8 mouse cellular contexts compared by ENCODE assay signal in genomic region chr16:88289421-88290081, GRCm38 (mm10). TPM values are rescaled to one million over a fixed set of nuclear protein-coding genes. Genes with fewer than 3 reads are reported as not detected.
A peak's percentile ranks its signal among the peaks of the same experiment; 100 is the strongest.
DNase-seq lines count a peak whose midpoint lies in the region; ATAC-seq and TF ChIP-seq lines count a peak whose summit lies in the region.
"Had no signal": no experiment of that assay in that cellular context is flagged by ENCODE, and none has a peak within 500 bp of the region (broad histone marks: within the 10 kb centered on the region; RNA-seq: fewer than 3 reads in every experiment).

No protein-coding gene starts in this region.

- no peak overlapping the region for H3K27ac ChIP-seq in liver, postnatal 0 days (ENCODE audit: low read depth)
- H3K27ac ChIP-seq in embryonic facial prominence, embryonic 12.5 days, result no peak overlapping the region
- peak overlapping the region; percentile 71 for H3K27ac ChIP-seq in hindbrain, embryonic 14.5 days
- H3K27ac ChIP-seq in midbrain, postnatal 0 days (ENCODE audit: low read depth, low read length), result peak overlapping the region; percentile 39; the same call in 1 of the 2 replicates

- H3K9ac ChIP-seq in liver, postnatal 0 days (replicated peaks), result no peak overlapping the region
- H3K9ac ChIP-seq in embryonic facial prominence, embryonic 12.5 days, result peak overlapping the region; percentile 42; the same call in 1 of the 2 replicates
- H3K9ac ChIP-seq in hindbrain, embryonic 14.5 days, result peak overlapping the region; percentile 75
- peak overlapping the region; percentile 65 for H3K9ac ChIP-seq in midbrain, postnatal 0 days (replicated peaks; ENCODE audit: low read length, poor library complexity, severe bottlenecking)

- TF ChIP-seq CTCF in liver, postnatal 0 days (IDR thresholded peaks at IDR 0.05; ENCODE audit: low read depth), result no peak
- TF ChIP-seq CTCF in midbrain, postnatal 0 days (IDR thresholded peaks at IDR 0.05), result peak; percentile 46

- H3K27me3 ChIP-seq in liver, postnatal 0 days (ENCODE audit: insufficient read depth, low read length), result peaks cover 18% of the 10 kb centered on the region; the same call in 1 of the 2 replicates
- peaks cover 33% of the 10 kb centered on the region for H3K27me3 ChIP-seq in embryonic facial prominence, embryonic 12.5 days
- 0 out of 2 replicates have a peak, but pooled peaks cover 10% of the 10 kb centered on the region for H3K27me3 ChIP-seq in hindbrain, embryonic 14.5 days (ENCODE audit: control insufficient read depth, insufficient read depth, low read length)
- H3K27me3 ChIP-seq in midbrain, postnatal 0 days (ENCODE audit: insufficient read depth, low read length), result no peaks in the 10 kb centered on the region; the same call in 1 of the 2 replicates

- no peak for ATAC-seq in liver, postnatal 0 days
- ATAC-seq in embryonic facial prominence, embryonic 12.5 days (ENCODE audit: insufficient number of reproducible peaks, insufficient read depth, low FRiP score, low TSS enrichment), result peak; percentile 67
- ATAC-seq in hindbrain, embryonic 14.5 days (ENCODE audit: low FRiP score), result peak; percentile 77
- peak; percentile 69 for ATAC-seq in midbrain, postnatal 0 days (ENCODE audit: low FRiP score)
- no peak for ATAC-seq in granulocyte monocyte progenitor cell, adult 5-6 weeks (replicated peaks; ENCODE audit: poor library complexity, severe bottlenecking)

- no peak for TF ChIP-seq EP300 in liver, postnatal 0 days (IDR thresholded peaks at IDR 0.05; ENCODE audit: low read depth)

- H3K9me3 ChIP-seq in liver, postnatal 0 days (ENCODE audit: low read length), result no peaks in the 10 kb centered on the region
- H3K9me3 ChIP-seq in embryonic facial prominence, embryonic 12.5 days, result no peaks in the 10 kb centered on the region
- H3K9me3 ChIP-seq in hindbrain, embryonic 14.5 days (ENCODE audit: control insufficient read depth, low read length), result no peaks in the 10 kb centered on the region
- H3K9me3 ChIP-seq in midbrain, postnatal 0 days (ENCODE audit: low read length), result no peaks in the 10 kb centered on the region

- no peaks in the 10 kb centered on the region for H3K4me1 ChIP-seq in liver, postnatal 0 days (ENCODE audit: insufficient read depth)
- H3K4me1 ChIP-seq in embryonic facial prominence, embryonic 12.5 days, result no peaks in the 10 kb centered on the region
- H3K4me1 ChIP-seq in hindbrain, embryonic 14.5 days (replicated peaks; ENCODE audit: control insufficient read depth, insufficient read depth, low read length), result peaks cover 8% of the 10 kb centered on the region; the same call in 1 of the 2 replicates
- peaks cover 3% of the 10 kb centered on the region; the same call in 1 of the 2 replicates for H3K4me1 ChIP-seq in midbrain, postnatal 0 days (ENCODE audit: insufficient read depth, low read length)

- H3K4me2 ChIP-seq in liver, postnatal 0 days (ENCODE audit: low read depth, low read length), result no peak overlapping the region
- peak overlapping the region; percentile 92 for H3K4me2 ChIP-seq in embryonic facial prominence, embryonic 12.5 days (replicated peaks)
- peak overlapping the region; percentile 95 for H3K4me2 ChIP-seq in hindbrain, embryonic 14.5 days (replicated peaks)
- H3K4me2 ChIP-seq in midbrain, postnatal 0 days (ENCODE audit: low read depth, low read length, poor library complexity, severe bottlenecking), result peak overlapping the region; percentile 92

- no peaks in the 10 kb centered on the region for H3K36me3 ChIP-seq in liver, postnatal 0 days (replicated peaks; ENCODE audit: insufficient read depth, low read length)
- H3K36me3 ChIP-seq in embryonic facial prominence, embryonic 12.5 days, result no peaks in the 10 kb centered on the region
- H3K36me3 ChIP-seq in hindbrain, embryonic 14.5 days (replicated peaks; ENCODE audit: control insufficient read depth, insufficient read depth), result no peaks in the 10 kb centered on the region
- H3K36me3 ChIP-seq in midbrain, postnatal 0 days (ENCODE audit: insufficient read depth, low read length), result no peaks in the 10 kb centered on the region

- H3K4me3 ChIP-seq in liver, postnatal 0 days (ENCODE audit: low read depth, low read length), result no peak overlapping the region
- H3K4me3 ChIP-seq in embryonic facial prominence, embryonic 12.5 days, result peak overlapping the region; percentile 47
- H3K4me3 ChIP-seq in hindbrain, embryonic 14.5 days (replicated peaks; ENCODE audit: low read length), result peak overlapping the region; percentile 66
- H3K4me3 ChIP-seq in midbrain, postnatal 0 days (ENCODE audit: low read depth, low read length), result peak overlapping the region; percentile 62
- H3K4me3 ChIP-seq: myocyte had no signal

- 4% methylated on average over 40 of the region's 40 CpGs for WGBS in liver, postnatal 0 days (ENCODE audit: insufficient replicate concordance)
- WGBS in embryonic facial prominence, embryonic 12.5 days, result under 1% methylated on average over 40 of the region's 40 CpGs
- WGBS in hindbrain, embryonic 14.5 days, result 1% methylated on average over 40 of the region's 40 CpGs
- WGBS in midbrain, postnatal 0 days, result 1% methylated on average over 40 of the region's 40 CpGs

- peak; percentile 4 for DNase-seq in liver
- no peak for DNase-seq in liver, postnatal 0 days
- DNase-seq in hindbrain, embryonic 14.5 days (ENCODE audit: low spot score), result peak; percentile 49
- DNase-seq in midbrain, postnatal 0 days (ENCODE audit: low spot score), result peak; percentile 42
- DNase-seq in c-Kit-positive CD71-positive TER-119-positive erythroid progenitor cells, embryonic 14.5 days (ENCODE audit: low spot score), result no peak

RNA-seq across cellular contexts. Expression of gene Grik1, which starts 0.5 kb away (rescaled TPM):
- not detected in 2 replicates for polyA plus RNA-seq in liver, postnatal 0 days (2015; fragmentation: Nextera tagmentation; extraction: Ambion mirVana)
- 3.7 and 4.3 TPM in 2 replicates for polyA plus RNA-seq in embryonic facial prominence, embryonic 12.5 days (2016; fragmentation: Nextera tagmentation; extraction: Ambion mirVana)
- 31.7 and 32.3 TPM in 2 replicates for polyA plus RNA-seq in hindbrain, embryonic 14.5 days (2014; fragmentation: Nextera tagmentation; extraction: Ambion mirVana)
- total RNA-seq in midbrain, postnatal 0 days (2014; rRNA removed), result 30.4 and 40.0 TPM in 2 replicates
- 36.8 and 37.1 TPM in 2 replicates for polyA plus RNA-seq in midbrain, postnatal 0 days (2015; fragmentation: Nextera tagmentation; extraction: Ambion mirVana)
- not detected in 2 replicates for total RNA-seq in granulocyte monocyte progenitor cell, adult 5-6 weeks (2014; fragmentation: Nextera tagmentation)
- not detected in 2 replicates for total RNA-seq in granulocyte monocyte progenitor cell, adult 5-6 weeks (2017)
- polyA plus RNA-seq: myocyte had no signal

Comparison
In these comparisons a context has a peak if more than half of its experiments do, and no peak if none do; other contexts are left out.
1. DNase-seq: peak in liver (single experiment), hindbrain, embryonic 14.5 days (single experiment) and midbrain, postnatal 0 days (single experiment); none in liver, postnatal 0 days (single experiment) and c-Kit-positive CD71-positive TER-119-positive erythroid progenitor cells, embryonic 14.5 days (single experiment).
2. ATAC-seq: peak in embryonic facial prominence, embryonic 12.5 days (single experiment), hindbrain, embryonic 14.5 days (single experiment) and midbrain, postnatal 0 days (single experiment); none in liver, postnatal 0 days (single experiment) and granulocyte monocyte progenitor cell, adult 5-6 weeks (single experiment).
3. H3K27ac ChIP-seq: peak in hindbrain, embryonic 14.5 days (single experiment) and midbrain, postnatal 0 days (single experiment); none in liver, postnatal 0 days (single experiment) and embryonic facial prominence, embryonic 12.5 days (single experiment).